Mouse (Mus musculus) lung, postnatal 0 days (tissue): ENCODE results near the gene Dnajc5. TPM values are rescaled to one million over a fixed set of nuclear protein-coding genes. Genes with fewer than 3 reads are reported as not detected.

Source experiments
- ATAC-seq: fragments of 200-750 bp; cut with Nextera tagmentation; 2 replicates; pipeline ENCODE4 v1.8.0; 2017; ENCODE audit warnings: moderate library complexity
- DNase-seq: peaks from one replicate; pipeline ENCODE4 v3.0.0-alpha.2; 2016; ENCODE audit warnings: low spot score
- H3K27ac ChIP-seq: fragments of 300-500 bp; sonication (generic); 2 replicates; pipeline ENCODE4 v1.5.1; 2014; ENCODE audit warnings: antibody characterized with exemption, mild to moderate bottlenecking, low read length, mixed read lengths
- H3K27me3 ChIP-seq: fragments of 300-500 bp; sonication (generic); replicated peaks from 2 replicates; pipeline ENCODE4 v1.6.1; 2014; ENCODE audit warnings: low read length, mixed read lengths; ENCODE audit not compliant: insufficient read depth
- H3K36me3 ChIP-seq: fragments of 300-500 bp; sonication (generic); 2 replicates; pipeline ENCODE4 v1.6.1; 2014; ENCODE audit warnings: low read length, mixed read lengths; ENCODE audit not compliant: insufficient read depth
- H3K4me1 ChIP-seq: fragments of 300-500 bp; sonication (generic); 2 replicates; pipeline ENCODE4 v1.6.1; 2014; ENCODE audit warnings: antibody characterized with exemption, low read depth, low read length, mixed read lengths; ENCODE audit not compliant: insufficient read depth
- H3K4me2 ChIP-seq: fragments of 300-500 bp; sonication (generic); replicated peaks from 2 replicates; pipeline ENCODE4 v1.6.1; 2014; ENCODE audit warnings: low read depth, mild to moderate bottlenecking, low read length, moderate library complexity, mixed read lengths
- H3K4me3 ChIP-seq: fragments of 300-500 bp; sonication (generic); 2 replicates; pipeline ENCODE4 v1.5.1; 2014; ENCODE audit warnings: low read depth, low read length
- H3K9ac ChIP-seq: fragments of 300-500 bp; sonication (generic); replicated peaks from 2 replicates; pipeline ENCODE4 v1.6.1; 2014; ENCODE audit warnings: low read depth, mild to moderate bottlenecking
- H3K9me3 ChIP-seq: fragments of 300-500 bp; sonication (generic); 2 replicates; pipeline ENCODE4 v1.6.1; 2016; ENCODE audit warnings: low read length, mixed read lengths
- CTCF ChIP-seq: IDR thresholded peaks from 2 replicates; pipeline ENCODE4 v1.5.1; 2016; ENCODE audit warnings: antibody characterized with exemption, mild to moderate bottlenecking
- EP300 ChIP-seq: IDR thresholded peaks from 2 replicates; pipeline ENCODE4 v1.6.1; 2016; ENCODE audit warnings: antibody characterized with exemption, mild to moderate bottlenecking, control low read depth
- WGBS: fragments of 180-500 bp; shearing (Covaris S2); extraction: QIAGEN DNeasy Blood & Tissue Kit; methylation state at CpG from one replicate; pipeline ENCODE4 v1.1.7; 2014; 5-methylcytosine and 5-hydroxymethylcytosine counted together
- polyA plus RNA-seq: library from polyadenylated mRNA; unstranded; fragments of >200 nt; fragmentation: Nextera tagmentation; extraction: Ambion mirVana; gene quantifications from 2 replicates; pipeline ENCODE4 v1.2.1, GENCODE M21; 2015

The Dnajc5 gene
- polyA plus RNA-seq, 1 experiment from 2014 or later = 57.2 TPM

- Histone ChIP-seq H3K9me3 (no peaks in the 10 kb centered on the region), H3K36me3 (0 out of 2 replicates have a peak, but pooled peaks cover 8% of the 10 kb centered on the region), H3K27ac (peak within 1 kb of the TSS; percentile 91), H3K27me3 (no peaks in the 10 kb centered on the region), H3K4me3 (peak within 1 kb of the TSS; percentile 90), H3K4me2 (peak within 1 kb of the TSS; percentile 88), H3K9ac (peak within 1 kb of the TSS; percentile 88), H3K4me1 (peaks cover 13% of the 10 kb centered on the region; the same call in 1 of the 2 replicates)
- TF ChIP-seq EP300 = no peak
- 0 out of 2 replicates have a peak, but pooled peaks have one; percentile 15 for TF ChIP-seq CTCF
- ATAC-seq (peak; percentile 87), DNase-seq (peak; percentile 78)
- under 1% methylated on average over 39 of the region's 97 CpGs for WGBS
Measured at GRCm38 (mm10) chr2:181592231-181593041, 72.2 kb downstream of the Dnajc5 start, which contains the start of gene Zfp512b. Gene Zfp512b, minus strand, starts transcription at chr2:181592803.

GRCm38 (mm10) chr2:181593042-181593421 lies 72.7 kb downstream of the Dnajc5 start:
- under 1% methylated on average over 6 of the region's 6 CpGs for WGBS
- Histone ChIP-seq H3K27ac (peak overlapping the region; percentile 91), H3K27me3 (no peaks in the 10 kb centered on the region), H3K9me3 (no peaks in the 10 kb centered on the region), H3K36me3 (0 out of 2 replicates have a peak, but pooled peaks cover 7% of the 10 kb centered on the region), H3K9ac (peak overlapping the region; percentile 88), H3K4me3 (peak overlapping the region; percentile 90), H3K4me2 (peak overlapping the region; percentile 88), H3K4me1 (peaks cover 13% of the 10 kb centered on the region; the same call in 1 of the 2 replicates)
- DNase-seq (peak; percentile 66), ATAC-seq (peak; percentile 34)
- TF ChIP-seq EP300 (no peak), CTCF (no peak)

GRCm38 (mm10) chr2:181593937-181594336 lies 73.7 kb downstream of the Dnajc5 start:
- no peak overlapping the region for H3K27ac ChIP-seq
- no peaks in the 10 kb centered on the region for H3K27me3 ChIP-seq
- H3K9me3 ChIP-seq = no peaks in the 10 kb centered on the region
- ATAC-seq = no peak
- no peak overlapping the region for H3K9ac ChIP-seq
- DNase-seq = peak; percentile 68
- H3K36me3 ChIP-seq = no peaks in the 10 kb centered on the region
- H3K4me3 ChIP-seq = no peak overlapping the region
- H3K4me2 ChIP-seq = no peak overlapping the region
- TF ChIP-seq CTCF = peak; percentile 38
- no peak for TF ChIP-seq EP300
- H3K4me1 ChIP-seq = peaks cover 13% of the 10 kb centered on the region; the same call in 1 of the 2 replicates

- Histone ChIP-seq H3K27ac (no peak overlapping the region), H3K9ac (no peak overlapping the region), H3K4me2 (no peak overlapping the region), H3K9me3 (no peaks in the 10 kb centered on the region), H3K4me3 (no peak overlapping the region), H3K27me3 (no peaks in the 10 kb centered on the region), H3K36me3 (no peaks in the 10 kb centered on the region), H3K4me1 (peaks cover 16% of the 10 kb centered on the region; the same call in 1 of the 2 replicates)
- WGBS = 68% methylated on average over 4 of the region's 4 CpGs
- ATAC-seq = no peak
- DNase-seq = peak; percentile 63
- TF ChIP-seq EP300 = no peak
- TF ChIP-seq CTCF = peak; percentile 73
Measured at GRCm38 (mm10) chr2:181594946-181595696, 74.8 kb downstream of the Dnajc5 start.

- peaks cover 19% of the 10 kb centered on the region; the same call in 1 of the 2 replicates for H3K4me1 ChIP-seq
- ATAC-seq (no peak), DNase-seq (no peak)
- H3K9ac ChIP-seq = no peak overlapping the region
- H3K4me3 ChIP-seq = no peak overlapping the region
- TF ChIP-seq CTCF (no peak), EP300 (no peak)
- no peaks in the 10 kb centered on the region for H3K27me3 ChIP-seq
- no peak overlapping the region for H3K27ac ChIP-seq
- H3K36me3 ChIP-seq = no peaks in the 10 kb centered on the region
- 44% methylated on average over 6 of the region's 6 CpGs for WGBS
- H3K9me3 ChIP-seq = no peaks in the 10 kb centered on the region
- no peak overlapping the region for H3K4me2 ChIP-seq
Measured at GRCm38 (mm10) chr2:181596221-181596960, 76.1 kb downstream of the Dnajc5 start.
